Mouse (Mus musculus) forebrain, embryonic 11.5 days (tissue): ENCODE measurements around the gene 9130023H24Rik. TPM values are rescaled to one million over a fixed set of nuclear protein-coding genes. Genes with fewer than 3 reads are reported as not detected.

ENCODE experiments used
- ATAC-seq: fragments of 200-750 bp; cut with Nextera tagmentation; replicated peaks from 2 replicates; pipeline ENCODE4 v1.8.0; 2017; ENCODE audit warnings: moderate TSS enrichment; ENCODE audit not compliant: low FRiP score
- DNase-seq: peaks from one replicate; pipeline ENCODE4 v3.0.0-alpha.2; 2017; ENCODE audit warnings: low spot score
- H3K27ac ChIP-seq: fragments of 300-500 bp; sonication (generic); 2 replicates; pipeline ENCODE4 v1.5.1; 2014; ENCODE audit warnings: low read depth, low read length
- H3K27me3 ChIP-seq: fragments of 300-500 bp; sonication (generic); 2 replicates; pipeline ENCODE4 v1.6.1; 2014; ENCODE audit warnings: mild to moderate bottlenecking, low read length, mixed read lengths; ENCODE audit not compliant: control insufficient read depth, insufficient read depth
- H3K36me3 ChIP-seq: fragments of 300-500 bp; sonication (generic); 2 replicates; pipeline ENCODE4 v1.6.1; 2014; ENCODE audit warnings: mild to moderate bottlenecking, low read length, moderate library complexity, mixed read lengths; ENCODE audit not compliant: control insufficient read depth, insufficient read depth
- H3K4me1 ChIP-seq: fragments of 300-500 bp; sonication (generic); replicated peaks from 2 replicates; pipeline ENCODE4 v1.6.1; 2014; ENCODE audit warnings: low read length, mixed read lengths; ENCODE audit not compliant: control insufficient read depth, insufficient read depth
- H3K4me2 ChIP-seq: fragments of 300-500 bp; sonication (generic); 2 replicates; pipeline ENCODE4 v1.6.1; 2014; ENCODE audit warnings: low read depth, mild to moderate bottlenecking, low read length, moderate library complexity, mixed read lengths; ENCODE audit not compliant: severe bottlenecking
- H3K4me3 ChIP-seq: fragments of 300-500 bp; sonication (generic); 2 replicates; pipeline ENCODE4 v1.5.1; 2014; ENCODE audit warnings: low read depth, low read length
- H3K9ac ChIP-seq: fragments of 300-500 bp; sonication (generic); 2 replicates; pipeline ENCODE4 v1.6.1; 2014; ENCODE audit warnings: low read length
- H3K9me3 ChIP-seq: fragments of 300-500 bp; sonication (generic); 2 replicates; pipeline ENCODE4 v1.6.1; 2016; ENCODE audit warnings: low read length, mixed read lengths; ENCODE audit not compliant: control insufficient read depth
- WGBS: fragments of 180-500 bp; shearing (Covaris S2); extraction: QIAGEN DNeasy Blood & Tissue Kit; methylation state at CpG from one replicate; pipeline ENCODE4 v1.1.7; 2014; 5-methylcytosine and 5-hydroxymethylcytosine counted together
- polyA plus RNA-seq: library from polyadenylated mRNA; unstranded; fragments of >200 nt; fragmentation: Nextera tagmentation; extraction: Ambion mirVana; gene quantifications from 2 replicates; pipeline ENCODE4 v1.2.1, GENCODE M21; 2014

The 9130023H24Rik gene
- 13.2 and 13.3 TPM in 2 replicates for polyA plus RNA-seq

GRCm38 (mm10) chr7:128237927-128238778 lies at the start of gene 9130023H24Rik:
9130023H24Rik (minus strand) TSS chr7:128238031.
- under 1% methylated on average over 71 of the region's 72 CpGs for WGBS
- H3K9me3 ChIP-seq: no peaks in the 10 kb centered on the region
- DNase-seq: peak; percentile 100
- peak within 1 kb of the TSS; percentile 69 for H3K4me3 ChIP-seq
- H3K9ac ChIP-seq: peak within 1 kb of the TSS; percentile 83
- no peaks in the 10 kb centered on the region; the same call in 1 of the 2 replicates for H3K4me1 ChIP-seq
- H3K4me2 ChIP-seq: peak within 1 kb of the TSS; percentile 81
- peak within 1 kb of the TSS; percentile 94 for H3K27ac ChIP-seq
- peak; percentile 92 for ATAC-seq
- H3K27me3 ChIP-seq: no peaks in the 10 kb centered on the region
- H3K36me3 ChIP-seq: no peaks in the 10 kb centered on the region; the same call in 1 of the 2 replicates

- ATAC-seq: no peak
Observed at GRCm38 (mm10) chr7:128285060-128285459, 47.2 kb upstream of the 9130023H24Rik start.

GRCm38 (mm10) chr7:128284047-128284446 lies 46.2 kb upstream of the 9130023H24Rik start:
- Histone ChIP-seq H3K27ac (no peak overlapping the region), H3K9me3 (no peaks in the 10 kb centered on the region), H3K9ac (no peak overlapping the region), H3K27me3 (0 out of 2 replicates have a peak, but pooled peaks cover 2% of the 10 kb centered on the region), H3K4me2 (no peak overlapping the region), H3K4me1 (peaks cover 6% of the 10 kb centered on the region; the same call in 1 of the 2 replicates), H3K4me3 (no peak overlapping the region), H3K36me3 (no peaks in the 10 kb centered on the region)
- WGBS: 51% methylated on average over 5 of the region's 5 CpGs
- ATAC-seq (no peak), DNase-seq (peak; percentile 43)

More at GRCm38 (mm10) chr7:128285060-128285459, 47.2 kb upstream of the 9130023H24Rik start:
- H3K9me3 ChIP-seq: no peaks in the 10 kb centered on the region
- no peak overlapping the region for H3K4me2 ChIP-seq
- no peak overlapping the region for H3K27ac ChIP-seq
- H3K4me1 ChIP-seq: peaks cover 8% of the 10 kb centered on the region; the same call in 1 of the 2 replicates
- 0 out of 2 replicates have a peak, but pooled peaks cover 2% of the 10 kb centered on the region for H3K27me3 ChIP-seq
- DNase-seq: peak; percentile 24
- H3K9ac ChIP-seq: no peak overlapping the region
- no peak overlapping the region for H3K4me3 ChIP-seq
- no peaks in the 10 kb centered on the region; the same call in 1 of the 2 replicates for H3K36me3 ChIP-seq
- whole genome bisulfite sequencing: 88% methylated on average over 8 of the region's 8 CpGs

GRCm38 (mm10) chr7:128282532-128283244 lies 44.9 kb upstream of the 9130023H24Rik start:
- no peak for ATAC-seq
- 6% methylated on average over 7 of the region's 7 CpGs for WGBS
- no peak overlapping the region for H3K9ac ChIP-seq

GRCm38 (mm10) chr7:128281765-128282164 lies 43.9 kb upstream of the 9130023H24Rik start:
- 83% methylated on average over 11 of the region's 11 CpGs for WGBS
- Histone ChIP-seq H3K36me3 (no peaks in the 10 kb centered on the region), H3K9ac (no peak overlapping the region), H3K27ac (no peak overlapping the region), H3K4me3 (no peak overlapping the region), H3K27me3 (0 out of 2 replicates have a peak, but pooled peaks cover 2% of the 10 kb centered on the region), H3K4me1 (peaks cover 6% of the 10 kb centered on the region; the same call in 1 of the 2 replicates), H3K4me2 (no peak overlapping the region), H3K9me3 (no peaks in the 10 kb centered on the region)
- no peak for ATAC-seq
- peak; percentile 14 for DNase-seq

More at GRCm38 (mm10) chr7:128282532-128283244, 44.9 kb upstream of the 9130023H24Rik start:
- peak; percentile 50 for DNase-seq
- H3K27ac ChIP-seq: no peak overlapping the region
- no peak overlapping the region for H3K4me2 ChIP-seq
- H3K9me3 ChIP-seq: no peaks in the 10 kb centered on the region
- H3K4me3 ChIP-seq: no peak overlapping the region
- no peaks in the 10 kb centered on the region for H3K36me3 ChIP-seq
- 0 out of 2 replicates have a peak, but pooled peaks cover 2% of the 10 kb centered on the region for H3K27me3 ChIP-seq
- peaks cover 6% of the 10 kb centered on the region; the same call in 1 of the 2 replicates for H3K4me1 ChIP-seq

GRCm38 (mm10) chr7:128279750-128280149 lies 41.9 kb upstream of the 9130023H24Rik start:
- Histone ChIP-seq H3K4me2 (no peak overlapping the region), H3K27me3 (0 out of 2 replicates have a peak, but pooled peaks cover 2% of the 10 kb centered on the region), H3K9me3 (no peaks in the 10 kb centered on the region), H3K4me3 (no peak overlapping the region), H3K36me3 (no peaks in the 10 kb centered on the region; the same call in 1 of the 2 replicates), H3K9ac (no peak overlapping the region), H3K27ac (no peak overlapping the region), H3K4me1 (peaks cover 6% of the 10 kb centered on the region; the same call in 1 of the 2 replicates)
- DNase-seq (peak; percentile 28), ATAC-seq (no peak)
- WGBS: 92% methylated on average over 4 of the region's 4 CpGs

GRCm38 (mm10) chr7:128276051-128276450 lies 38.2 kb upstream of the 9130023H24Rik start:
- Histone ChIP-seq H3K4me1 (no peaks in the 10 kb centered on the region), H3K27me3 (0 out of 2 replicates have a peak, but pooled peaks cover 2% of the 10 kb centered on the region), H3K9ac (no peak overlapping the region), H3K9me3 (no peaks in the 10 kb centered on the region), H3K36me3 (peaks cover 4% of the 10 kb centered on the region; the same call in 1 of the 2 replicates), H3K4me2 (no peak overlapping the region), H3K4me3 (no peak overlapping the region), H3K27ac (no peak overlapping the region)
- 89% methylated on average over 6 of the region's 6 CpGs for WGBS
- ATAC-seq: no peak
- DNase-seq: peak; percentile 38

- 94% methylated on average over 9 of the region's 9 CpGs for WGBS
- no peak overlapping the region for H3K4me3 ChIP-seq
- no peak overlapping the region for H3K27ac ChIP-seq
- no peak overlapping the region for H3K4me2 ChIP-seq
- ATAC-seq (no peak), DNase-seq (peak; percentile 42)
- H3K9ac ChIP-seq: no peak overlapping the region
- peaks cover 4% of the 10 kb centered on the region; the same call in 1 of the 2 replicates for H3K36me3 ChIP-seq
- no peaks in the 10 kb centered on the region for H3K27me3 ChIP-seq
- H3K4me1 ChIP-seq: no peaks in the 10 kb centered on the region
- H3K9me3 ChIP-seq: no peaks in the 10 kb centered on the region
Observed at GRCm38 (mm10) chr7:128271496-128271895, 33.7 kb upstream of the 9130023H24Rik start.
